Mouse (Mus musculus) kidney, postnatal 0 days (tissue): ENCODE results near the gene Stk11ip. TPM values are rescaled to one million over a fixed set of nuclear protein-coding genes. Genes with fewer than 3 reads are reported as not detected.

Experiments
- ATAC-seq: fragments of 200-750 bp; cut with Nextera tagmentation; replicated peaks from 2 replicates; pipeline ENCODE4 v1.8.0; 2017; ENCODE audit warnings: low read depth, moderate number of reproducible peaks, moderate TSS enrichment, moderate library complexity; ENCODE audit not compliant: low FRiP score
- DNase-seq: peaks from one replicate; pipeline ENCODE4 v3.0.0-alpha.2; 2016; ENCODE audit warnings: low spot score
- H3K27ac ChIP-seq: fragments of 300-500 bp; sonication (generic); 2 replicates; pipeline ENCODE4 v1.5.1; 2014; ENCODE audit warnings: mild to moderate bottlenecking
- H3K27me3 ChIP-seq: fragments of 300-500 bp; sonication (generic); 2 replicates; pipeline ENCODE4 v1.6.1; 2014; ENCODE audit warnings: low read length, mixed read lengths; ENCODE audit not compliant: insufficient read depth
- H3K36me3 ChIP-seq: fragments of 300-500 bp; sonication (generic); 2 replicates; pipeline ENCODE4 v1.6.1; 2014; ENCODE audit warnings: low read length, mixed read lengths; ENCODE audit not compliant: insufficient read depth
- H3K4me1 ChIP-seq: fragments of 300-500 bp; sonication (generic); replicated peaks from 2 replicates; pipeline ENCODE4 v1.6.1; 2014; ENCODE audit warnings: antibody characterized with exemption, low read length, mixed read lengths; ENCODE audit not compliant: insufficient read depth
- H3K4me2 ChIP-seq: fragments of 300-500 bp; sonication (generic); 2 replicates; pipeline ENCODE4 v1.6.1; 2014; ENCODE audit warnings: mild to moderate bottlenecking, low read length, moderate library complexity, mixed read lengths
- H3K4me3 ChIP-seq: fragments of 300-500 bp; sonication (generic); replicated peaks from 2 replicates; pipeline ENCODE4 v1.5.1; 2014; ENCODE audit warnings: low read depth, low read length
- H3K9ac ChIP-seq: fragments of 300-500 bp; sonication (generic); 2 replicates; pipeline ENCODE4 v1.6.1; 2014; ENCODE audit warnings: low read depth, low read length
- H3K9me3 ChIP-seq: fragments of 300-500 bp; sonication (generic); replicated peaks from 2 replicates; pipeline ENCODE4 v1.6.1; 2016; ENCODE audit warnings: low read length, inconsistent platforms, mixed read lengths
- CTCF ChIP-seq: IDR thresholded peaks from 2 replicates; pipeline ENCODE4 v1.5.1; 2016; ENCODE audit warnings: antibody characterized with exemption, low read depth, mild to moderate bottlenecking, moderate library complexity
- WGBS: fragments of 180-500 bp; shearing (Covaris S2); extraction: QIAGEN DNeasy Blood & Tissue Kit; methylation state at CpG from one replicate; pipeline ENCODE4 v1.1.7; 2014; 5-methylcytosine and 5-hydroxymethylcytosine counted together
- polyA plus RNA-seq: library from polyadenylated mRNA; unstranded; fragments of >200 nt; fragmentation: Nextera tagmentation; extraction: Ambion mirVana; gene quantifications from 2 replicates; pipeline ENCODE4 v1.2.1, GENCODE M21; 2015

Gene Stk11ip
- polyA plus RNA-seq, 1 experiment from 2014 or later, result 14.9 TPM

DNA sequence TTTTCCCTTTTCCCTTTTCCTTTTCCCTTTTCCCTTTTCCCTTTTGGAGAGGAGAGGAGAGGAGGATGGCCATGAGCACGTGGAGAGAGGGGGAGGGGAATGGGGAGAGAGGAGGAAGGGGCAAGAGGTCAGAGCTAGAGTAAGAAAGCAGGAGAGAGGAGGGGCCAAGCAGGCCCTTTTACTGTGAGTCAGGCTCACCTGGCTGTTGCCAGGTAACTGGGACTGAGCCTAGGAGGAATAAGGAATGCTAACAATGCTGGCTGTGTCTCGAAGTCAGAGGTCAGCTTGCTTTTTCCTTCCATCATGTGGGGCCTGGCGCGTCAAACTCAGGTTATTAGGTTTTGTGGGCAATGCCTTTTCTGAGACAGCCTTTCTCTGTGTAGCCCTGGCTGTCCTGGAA lies 3.3 kb upstream of the Stk11ip start:
- no peak overlapping the region for H3K9ac ChIP-seq
- H3K9me3 ChIP-seq, result no peaks in the 10 kb centered on the region
- WGBS, result 49% methylated on average over 4 of the region's 4 CpGs
- TF ChIP-seq CTCF, result no peak
- no peaks in the 10 kb centered on the region; the same call in 1 of the 2 replicates for H3K4me1 ChIP-seq
- no peaks in the 10 kb centered on the region for H3K36me3 ChIP-seq
- ATAC-seq (peak; percentile 52; the same call in 1 of the 2 replicates), DNase-seq (peak; percentile 46)
- no peaks in the 10 kb centered on the region for H3K27me3 ChIP-seq
- 0 out of 2 replicates have a peak overlapping the region, but pooled peaks have one; percentile 13 for H3K27ac ChIP-seq
- H3K4me3 ChIP-seq, result no peak overlapping the region
- no peak overlapping the region for H3K4me2 ChIP-seq

DNA sequence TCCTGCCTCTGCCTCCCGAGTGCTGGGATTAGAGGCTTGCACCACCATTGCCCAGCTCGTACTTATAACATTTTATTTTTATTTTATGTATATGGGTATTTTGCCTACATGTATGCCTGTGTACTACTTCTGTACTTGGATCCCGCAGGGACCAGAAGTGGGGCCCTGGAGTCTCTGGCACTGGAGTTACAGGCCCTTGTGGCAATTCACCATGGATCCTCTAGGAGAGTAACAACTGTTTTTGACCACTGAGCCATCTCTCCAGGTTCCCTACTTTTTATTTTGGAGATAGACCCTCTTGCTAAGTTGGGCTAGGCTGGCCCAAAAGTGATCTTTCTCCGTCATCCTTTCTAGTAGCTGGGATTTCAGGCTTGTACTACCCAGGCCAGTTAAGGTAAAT lies 2.9 kb upstream of the Stk11ip start:
- no peak overlapping the region for H3K4me2 ChIP-seq
- no peaks in the 10 kb centered on the region; the same call in 1 of the 2 replicates for H3K4me1 ChIP-seq
- H3K27ac ChIP-seq, result 0 out of 2 replicates have a peak overlapping the region, but pooled peaks have one; percentile 13
- ATAC-seq, result no peak
- no peak overlapping the region for H3K4me3 ChIP-seq
- H3K9ac ChIP-seq, result no peak overlapping the region
- WGBS, result 93% methylated on average over 4 of the region's 4 CpGs
- no peaks in the 10 kb centered on the region for H3K9me3 ChIP-seq
- no peak for DNase-seq
- TF ChIP-seq CTCF, result no peak
- no peaks in the 10 kb centered on the region for H3K27me3 ChIP-seq
- H3K36me3 ChIP-seq, result no peaks in the 10 kb centered on the region

DNA sequence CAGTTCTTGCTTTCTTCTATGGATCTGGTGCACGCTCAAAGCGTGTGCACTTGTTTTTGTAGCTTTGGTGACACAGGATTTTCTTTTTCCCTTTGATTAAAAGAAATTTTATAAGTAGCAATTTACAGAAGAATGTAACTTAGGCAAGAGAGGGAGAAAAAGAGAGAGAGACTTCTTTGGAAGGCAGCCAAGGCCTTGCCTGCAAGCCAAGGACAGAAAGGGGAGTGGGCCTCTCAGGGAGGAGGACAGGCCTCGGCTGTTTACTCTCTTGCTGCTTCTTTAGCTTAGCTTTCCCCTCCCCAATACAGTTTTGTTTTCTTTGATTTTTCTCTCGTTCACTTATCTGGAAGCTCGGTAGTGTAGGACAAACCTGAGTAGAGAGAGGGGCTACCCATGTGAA lies 1.8 kb upstream of the Stk11ip start:
- WGBS, result 49% methylated on average over 5 of the region's 5 CpGs
- Histone ChIP-seq H3K4me3 (no peak overlapping the region), H3K36me3 (no peaks in the 10 kb centered on the region), H3K9me3 (no peaks in the 10 kb centered on the region), H3K27ac (peak overlapping the region; percentile 87; the same call in 1 of the 2 replicates), H3K4me2 (no peak overlapping the region), H3K27me3 (no peaks in the 10 kb centered on the region), H3K4me1 (no peaks in the 10 kb centered on the region; the same call in 1 of the 2 replicates), H3K9ac (no peak overlapping the region)
- TF ChIP-seq CTCF, result no peak
- ATAC-seq (no peak), DNase-seq (peak; percentile 73)

DNA sequence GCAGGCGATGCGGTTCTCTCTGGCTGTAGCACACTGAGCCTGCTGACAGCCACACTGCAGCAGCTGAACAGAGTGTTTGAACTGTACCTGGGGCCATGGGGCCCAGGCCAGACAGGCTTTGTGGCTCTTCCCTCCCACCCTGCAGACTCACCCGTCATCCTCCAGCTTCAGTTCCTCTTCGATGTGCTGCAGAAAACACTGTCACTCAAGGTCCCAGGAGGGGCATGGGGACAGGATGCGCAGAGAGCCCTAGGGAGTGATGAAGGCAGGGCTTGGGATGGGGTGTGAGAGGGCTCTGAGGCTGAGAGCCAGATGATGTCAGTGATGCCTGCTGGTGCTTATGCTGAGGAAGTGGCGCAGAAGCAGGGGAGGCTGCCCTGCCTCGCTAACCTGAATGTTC lies 3.4 kb downstream of the Stk11ip start:
- no peak for TF ChIP-seq CTCF
- H3K4me1 ChIP-seq, result no peaks in the 10 kb centered on the region
- H3K27me3 ChIP-seq, result no peaks in the 10 kb centered on the region
- no peaks in the 10 kb centered on the region for H3K9me3 ChIP-seq
- peaks cover 17% of the 10 kb centered on the region; the same call in 1 of the 2 replicates for H3K36me3 ChIP-seq
- no peak overlapping the region for H3K4me3 ChIP-seq
- DNase-seq, result no peak
- no peak overlapping the region for H3K4me2 ChIP-seq
- H3K9ac ChIP-seq, result no peak overlapping the region
- 93% methylated on average over 7 of the region's 7 CpGs for WGBS
- no peak for ATAC-seq
- H3K27ac ChIP-seq, result no peak overlapping the region

DNA sequence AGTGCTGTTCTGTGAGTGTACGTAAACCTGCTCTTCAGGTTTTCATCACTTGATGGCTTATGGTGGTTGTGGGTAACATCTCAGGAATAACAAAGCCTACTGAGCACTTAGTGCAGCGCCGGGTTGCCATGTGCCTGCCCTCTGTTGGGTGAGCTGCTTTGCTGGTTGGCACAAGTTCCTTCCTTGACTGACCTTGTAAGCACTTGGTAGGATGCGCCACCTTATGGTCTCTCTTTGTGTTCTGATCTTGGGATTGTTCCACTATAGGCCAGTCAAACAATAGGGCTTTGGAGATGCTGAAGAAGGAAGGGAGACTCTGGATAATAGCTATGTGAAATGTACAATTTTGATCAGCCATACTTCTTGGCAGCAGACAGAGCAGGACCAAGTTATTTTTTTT lies 9.2 kb downstream of the Stk11ip start:
- H3K4me2 ChIP-seq, result no peak overlapping the region
- no peak overlapping the region for H3K27ac ChIP-seq
- WGBS, result 86% methylated on average over 4 of the region's 4 CpGs
- H3K9me3 ChIP-seq, result no peaks in the 10 kb centered on the region
- ATAC-seq (no peak), DNase-seq (no peak)
- peak; percentile 48 for TF ChIP-seq CTCF
- H3K27me3 ChIP-seq, result no peaks in the 10 kb centered on the region
- no peak overlapping the region for H3K9ac ChIP-seq
- H3K36me3 ChIP-seq, result peaks cover 45% of the 10 kb centered on the region
- H3K4me3 ChIP-seq, result no peak overlapping the region
- H3K4me1 ChIP-seq, result no peaks in the 10 kb centered on the region

DNA sequence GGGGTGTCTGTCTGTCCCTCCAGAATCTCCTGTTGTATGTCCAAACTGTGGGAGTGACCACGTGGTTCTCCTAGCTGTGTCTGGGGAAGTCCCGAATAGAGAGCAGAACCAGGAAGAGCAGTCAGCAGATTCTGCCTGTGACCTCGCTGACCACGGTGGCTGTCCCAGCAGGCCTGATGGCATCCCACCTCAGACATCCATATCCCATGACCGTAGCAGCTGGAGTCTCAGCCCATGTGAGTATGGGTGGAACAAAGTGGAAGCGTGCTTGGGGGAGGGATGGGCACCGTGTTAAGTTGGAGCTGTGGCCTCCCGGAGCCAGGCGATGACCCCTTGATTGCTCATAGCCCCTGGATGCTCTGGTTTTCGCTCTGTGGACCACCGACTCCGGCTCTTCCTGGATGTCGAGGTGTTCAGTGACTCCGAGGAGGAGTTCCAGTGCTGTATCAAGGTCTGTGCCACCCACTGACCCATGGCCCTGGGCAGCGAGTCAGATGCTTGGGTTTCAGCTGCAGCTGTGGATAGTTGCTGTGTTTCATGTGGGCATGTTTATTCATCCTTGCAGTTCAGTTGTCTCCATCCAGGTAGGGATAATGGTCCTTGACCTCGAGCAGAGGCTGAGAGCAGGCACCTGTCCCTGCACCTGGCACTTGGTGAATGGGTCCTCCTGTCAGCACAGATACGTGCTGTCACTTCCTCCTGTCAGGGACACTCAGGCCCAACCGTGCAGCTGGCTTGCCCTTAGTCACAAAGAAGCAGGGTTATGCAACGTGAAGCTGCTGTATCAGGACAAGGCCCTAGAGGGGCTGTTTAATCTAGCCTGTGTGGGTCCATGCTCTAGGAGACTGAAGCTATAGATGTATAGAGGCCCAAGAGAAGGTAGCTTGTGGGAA lies 11.2 kb downstream of the Stk11ip start:
- peaks cover 43% of the 10 kb centered on the region; the same call in 1 of the 2 replicates for H3K36me3 ChIP-seq
- DNase-seq, result peak; percentile 46

More for the DNA sequence above, 11.2 kb downstream of the Stk11ip start:
- Histone ChIP-seq H3K4me1 (no peaks in the 10 kb centered on the region), H3K27ac (no peak overlapping the region), H3K9ac (no peak overlapping the region), H3K9me3 (no peaks in the 10 kb centered on the region), H3K4me3 (no peak overlapping the region), H3K27me3 (no peaks in the 10 kb centered on the region), H3K4me2 (no peak overlapping the region)
- no peak for TF ChIP-seq CTCF
- peak; percentile 54; the same call in 1 of the 2 replicates for ATAC-seq
- 61% methylated on average over 19 of the region's 19 CpGs for WGBS
